Mouse (Mus musculus) heart, postnatal 10 days (tissue): Measurements from ENCODE around the gene 5031439G07Rik. TPM values are rescaled to one million over a fixed set of nuclear protein-coding genes. Genes with fewer than 3 reads are reported as not detected.
"Not testable (repeated sequence)": the region's sequence is repeated elsewhere in the genome, so short reads cannot be mapped to it uniquely, and the experiment has no call there.

Experiments used
- DNase-seq, 2 experiments: peaks; one replicate each; pipeline ENCODE4 v3.0.0; 2021
- intact Hi-C: fragments of 180-260 bp; cut with DNase I; formaldehyde crosslinking; loops from one replicate; pipeline ENCODE4 v1.15.1; 2025
- total RNA-seq, 2 experiments: library from RNA; stranded (reverse); gene quantifications; 2 replicates each; pipeline ENCODE4 v1.2.3; 2021

5031439G07Rik gene
- total RNA-seq, 2 experiments from 2014 or later, result 22.1 to 25.2 TPM

DNA sequence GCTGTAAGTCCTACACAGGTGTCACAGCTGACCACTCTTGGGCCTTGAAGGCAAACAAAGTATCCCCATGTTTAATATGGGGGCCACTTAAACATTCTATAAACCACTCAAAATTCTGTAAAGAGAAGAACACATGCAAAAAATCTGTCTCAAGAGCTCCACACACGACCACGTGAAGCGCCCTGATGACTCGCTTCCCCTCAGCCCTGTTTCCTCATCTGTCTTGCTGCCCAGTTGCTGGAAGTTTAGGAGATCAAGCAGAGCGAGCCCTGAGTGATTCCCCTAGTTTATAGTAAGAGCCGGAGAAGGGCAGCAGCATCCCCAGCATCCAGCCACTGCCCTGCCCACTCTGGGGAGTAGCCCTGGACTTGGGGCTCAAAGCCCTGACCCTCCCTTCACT lies 28.5 kb downstream of the 5031439G07Rik start:
- DNase-seq, result no peak
- intact Hi-C loops, result no loop called here

DNA sequence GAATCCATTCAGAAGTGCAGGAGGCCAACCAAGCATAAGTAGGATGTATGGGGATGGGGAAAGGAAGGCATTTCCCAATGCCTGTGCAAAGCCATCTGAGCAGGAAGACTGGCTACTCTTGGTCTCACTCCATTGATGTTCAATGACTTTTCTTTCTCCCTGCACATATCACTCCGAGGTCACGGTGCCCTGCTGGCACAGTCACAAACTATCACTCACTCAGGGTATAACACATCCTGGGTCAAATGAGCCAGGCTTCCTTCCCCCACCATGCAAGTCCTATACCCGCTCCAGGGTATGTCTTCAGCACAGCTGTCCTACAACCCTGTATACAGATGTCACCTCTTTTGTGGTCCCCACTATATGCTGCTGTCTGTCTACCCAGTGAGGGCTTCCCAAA lies 30.0 kb downstream of the 5031439G07Rik start:
- no peak for DNase-seq
- intact Hi-C loops, result no loop called here

DNA sequence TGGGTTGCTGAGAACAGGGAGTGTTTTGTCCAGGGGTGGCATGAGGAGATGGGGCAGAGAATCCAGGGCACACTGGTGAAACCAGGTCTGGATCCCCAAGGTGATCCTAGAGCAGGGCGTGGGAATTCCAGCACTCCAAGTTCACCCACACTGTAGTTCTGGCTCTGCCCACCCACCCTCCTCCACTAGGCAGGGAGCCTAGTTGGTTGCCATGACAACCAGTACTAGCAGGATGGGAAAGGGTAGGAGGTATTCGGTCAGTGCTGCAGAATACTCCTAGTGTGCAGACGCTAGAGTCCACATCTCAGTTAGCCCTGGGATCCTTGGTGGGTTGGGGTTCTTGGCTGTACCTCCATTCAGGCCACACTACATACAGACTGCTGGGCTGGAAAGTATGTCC lies 30.5 kb downstream of the 5031439G07Rik start:
- DNase-seq, result no peak
- intact Hi-C loops, result no loop called here

DNA sequence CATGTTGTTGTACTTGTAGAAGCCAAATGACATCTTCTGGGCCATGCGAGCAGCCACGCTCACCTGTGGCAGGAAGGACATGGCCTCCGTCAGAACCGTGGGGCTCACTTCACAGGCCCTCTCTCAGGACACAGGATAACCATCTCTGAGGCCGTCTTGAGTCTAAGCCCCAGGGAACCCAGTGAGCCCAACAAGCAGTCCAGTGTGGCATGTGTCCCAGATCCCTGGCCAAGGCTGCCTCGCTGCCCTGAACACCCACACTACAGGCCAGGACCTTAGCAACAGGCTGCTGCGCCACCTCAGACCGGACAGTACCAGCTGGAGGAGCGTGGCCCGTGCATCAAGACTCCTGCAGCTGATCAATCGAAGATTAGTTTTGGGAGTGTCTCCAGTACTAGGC lies 35.1 kb downstream of the 5031439G07Rik start:
- intact Hi-C loops, result no loop called here
- no peak for DNase-seq

DNA sequence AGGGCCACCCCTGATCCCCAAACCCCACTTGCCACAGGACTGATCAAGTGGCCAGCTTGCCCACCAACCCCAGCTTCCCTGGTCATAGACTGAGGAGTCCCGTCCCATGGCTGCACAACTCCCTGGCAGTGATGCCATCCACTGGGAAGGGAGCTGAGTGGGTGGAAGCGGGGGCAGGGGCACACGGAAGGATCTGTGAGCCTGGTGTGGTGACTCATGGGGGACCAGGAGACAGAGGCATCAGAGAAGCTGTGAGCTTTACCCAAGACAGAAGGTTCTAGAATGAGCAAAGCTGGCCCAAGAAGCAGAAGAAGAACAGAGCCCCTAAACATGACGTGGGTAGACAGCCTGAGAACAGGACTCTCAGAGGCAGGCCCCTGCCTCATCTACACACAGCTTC lies 38.3 kb downstream of the 5031439G07Rik start:
- no peak for DNase-seq
- intact Hi-C loops, result no loop called here

DNA sequence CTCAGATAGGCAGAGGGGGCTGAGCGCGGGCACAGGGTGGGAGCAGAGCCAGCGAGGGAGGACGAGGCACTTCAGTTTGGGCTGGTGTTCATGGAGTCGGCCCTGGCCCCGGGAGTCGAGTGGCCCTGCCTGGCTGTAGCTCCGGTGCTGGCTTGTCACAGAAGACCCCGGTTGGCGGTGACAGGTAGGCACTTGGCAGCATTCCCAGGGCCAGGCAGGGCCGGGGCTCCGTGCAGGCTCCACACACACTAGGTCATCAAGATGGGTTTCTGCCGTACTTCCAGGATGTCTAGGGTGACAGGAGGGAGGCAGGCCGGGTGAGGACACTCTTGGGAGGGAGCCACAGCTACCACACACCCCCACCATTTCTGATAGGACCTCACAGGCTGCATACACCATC lies 39.4 kb downstream of the 5031439G07Rik start:
- intact Hi-C loops, result no loop called here
- DNase-seq, result no peak

DNA sequence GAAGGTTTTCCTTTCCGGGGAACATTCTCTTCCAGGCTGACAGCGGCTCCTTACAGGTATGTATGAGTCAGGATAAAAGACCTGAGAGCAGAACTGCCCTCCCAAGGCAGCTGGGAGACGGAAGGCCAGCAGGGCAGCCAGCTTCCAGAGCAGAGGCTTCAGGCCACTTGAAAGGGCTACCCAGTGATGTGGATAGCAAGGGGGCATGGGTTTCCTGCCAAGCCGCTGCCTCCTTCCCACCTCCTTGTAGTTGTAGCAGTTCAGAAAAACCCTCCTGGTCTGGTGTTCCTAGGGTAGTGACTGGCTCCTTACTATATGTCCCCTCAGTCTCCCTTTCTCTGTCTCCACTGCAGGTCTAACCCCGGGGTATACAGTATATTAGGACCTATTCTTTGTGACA lies 44.0 kb downstream of the 5031439G07Rik start:
- no peak for DNase-seq
- intact Hi-C loops, result no loop called here

DNA sequence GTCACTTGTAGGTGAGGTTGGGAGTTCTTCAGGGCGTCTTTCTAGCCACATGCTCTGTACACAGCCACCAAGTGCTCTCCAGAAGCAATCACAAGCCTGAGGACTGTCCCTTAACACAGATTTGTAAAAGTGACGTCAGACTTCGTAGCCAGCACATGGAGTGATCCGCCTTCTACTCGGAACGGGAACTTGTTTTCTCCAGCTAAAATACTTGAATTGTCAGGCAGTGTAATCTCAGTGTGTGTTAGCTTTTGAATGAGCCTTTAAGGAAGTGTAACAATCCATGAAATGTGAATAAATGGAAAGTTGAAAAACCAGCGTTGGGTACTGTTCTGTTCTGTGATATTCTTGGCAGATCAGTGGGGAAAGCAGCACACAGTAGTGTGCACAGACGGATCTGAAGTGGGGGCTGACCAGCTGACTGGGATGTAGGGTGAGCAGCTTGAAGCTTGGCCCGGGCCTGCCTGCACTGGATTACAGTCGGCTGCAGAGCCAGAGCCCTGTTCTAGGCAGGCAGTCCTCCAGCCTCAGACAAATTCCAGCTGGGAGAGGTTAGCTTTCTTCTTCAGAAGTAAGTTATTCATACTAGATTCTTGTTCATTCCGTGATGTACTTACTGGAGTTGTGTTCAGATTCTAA lies 45.6 kb downstream of the 5031439G07Rik start:
- intact Hi-C loops, result no loop called here
- DNase-seq, result peak; percentile 64 to 65

DNA sequence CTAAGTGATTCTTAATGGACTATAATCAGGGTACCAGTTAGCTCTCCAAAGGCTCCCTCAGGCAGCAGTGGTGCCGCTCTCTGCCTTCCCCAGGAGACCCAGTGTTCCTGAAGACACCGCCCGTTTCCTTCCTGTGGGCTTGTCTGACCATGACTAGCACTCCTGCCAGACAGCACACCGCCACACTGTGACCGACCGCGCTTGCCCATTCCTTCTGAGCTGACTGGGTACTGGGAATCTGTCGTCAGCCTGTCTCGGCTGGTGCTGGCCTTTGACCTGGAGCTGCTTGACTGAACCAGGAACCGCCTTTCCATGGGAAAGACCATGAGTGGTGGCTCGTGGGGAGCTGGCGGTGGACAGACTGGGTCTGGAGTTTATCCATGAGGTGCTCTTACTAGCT lies 48.2 kb downstream of the 5031439G07Rik start:
- intact Hi-C loops, result no loop called here
- peak in 1 of 2 experiments; percentile 11 for DNase-seq

DNA sequence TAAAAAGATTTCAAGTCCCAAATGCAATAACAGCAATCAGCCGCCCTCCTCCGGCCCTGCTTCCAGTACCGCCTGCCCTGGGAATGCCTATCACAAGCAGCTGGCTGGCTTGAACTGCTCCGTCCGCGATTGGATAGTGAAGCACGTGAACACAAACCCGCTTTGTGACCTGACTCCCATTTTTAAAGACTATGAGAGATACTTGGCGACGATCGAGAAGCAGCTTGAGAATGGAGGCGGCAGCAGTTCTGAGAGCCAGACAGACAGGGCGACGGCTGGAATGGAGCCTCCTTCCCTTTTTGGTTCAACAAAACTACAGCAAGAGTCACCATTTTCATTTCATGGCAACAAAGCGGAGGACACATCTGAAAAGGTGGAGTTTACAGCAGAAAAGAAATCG lies 53.5 kb downstream of the 5031439G07Rik start:
- no peak for DNase-seq
- intact Hi-C loops, result no loop called here

DNA sequence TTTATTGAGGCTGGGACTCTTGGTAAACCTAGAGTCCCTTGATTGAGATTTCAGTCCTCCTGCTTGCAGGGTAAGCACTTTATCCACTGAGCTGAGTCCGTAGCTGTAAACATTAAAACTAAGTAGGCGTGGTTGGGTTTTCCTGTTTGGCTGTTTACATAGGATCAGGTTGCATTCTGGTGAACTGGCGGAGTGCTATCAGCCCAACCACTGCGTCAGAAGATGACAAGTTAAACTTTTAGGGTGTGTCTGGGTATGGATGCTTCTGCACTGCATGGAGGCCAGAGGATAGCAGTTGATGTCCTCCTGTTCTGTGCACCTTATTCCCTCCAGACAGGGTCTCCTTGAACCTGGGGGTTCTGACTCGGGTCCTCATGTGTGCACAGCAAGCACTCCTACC lies 56.0 kb downstream of the 5031439G07Rik start:
- intact Hi-C loops, result no loop called here
- no peak for DNase-seq

DNA sequence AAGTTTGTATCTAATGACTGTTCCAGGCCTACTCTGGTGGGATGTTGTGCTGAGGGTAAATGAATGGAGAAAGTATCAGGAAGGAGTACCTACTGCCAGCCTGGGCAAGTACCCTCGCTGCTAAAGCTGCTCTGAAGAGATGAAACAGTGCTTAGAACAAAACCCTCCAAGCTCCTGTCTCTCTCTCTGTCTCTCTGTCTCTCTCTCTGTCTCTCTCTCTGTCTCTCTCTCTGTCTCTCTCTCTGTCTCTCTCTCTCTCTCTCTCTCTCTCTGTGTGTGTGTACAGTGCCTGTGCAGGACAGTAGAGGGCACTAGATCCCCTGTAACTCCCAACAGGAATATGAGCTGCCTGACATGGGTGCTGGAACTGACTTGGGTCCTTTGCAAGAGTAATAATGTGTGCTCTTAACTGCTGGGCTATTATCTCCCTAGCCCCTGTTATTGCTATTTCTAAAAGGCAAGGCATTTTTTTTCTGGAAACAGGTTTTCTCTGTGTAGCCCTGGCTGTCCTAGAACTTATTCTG lies 62.8 kb downstream of the 5031439G07Rik start:
- no peak for DNase-seq
- intact Hi-C loops, result loop anchor here (5.0 kb wide), 1 partner anchor 168 kb away; no protein-coding TSS in a partner anchor

DNA sequence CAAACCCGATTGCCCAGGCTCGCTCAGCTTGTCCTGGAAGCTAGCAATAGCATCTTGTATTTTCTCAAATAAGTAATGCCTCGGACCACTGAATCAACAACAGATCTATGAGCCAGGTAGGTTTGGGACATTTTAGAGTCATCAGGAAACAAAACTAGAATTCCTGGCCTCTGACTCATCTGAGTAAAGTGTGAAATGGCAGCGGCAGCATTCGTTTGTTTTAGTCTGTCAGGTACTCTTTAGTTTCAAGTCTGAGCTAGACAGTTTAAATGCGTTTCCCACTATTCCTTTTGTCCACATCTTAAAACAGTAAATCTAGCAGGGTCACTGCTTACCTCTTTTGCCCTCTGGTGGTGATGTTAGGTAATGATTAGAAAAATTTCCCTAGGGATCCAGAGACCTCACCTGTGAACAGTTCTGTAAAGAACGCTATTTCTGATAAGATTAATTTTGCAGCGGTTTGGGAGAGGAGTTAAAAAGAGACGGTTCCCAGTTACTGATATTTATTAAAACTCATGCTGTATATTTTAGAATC lies 63.5 kb downstream of the 5031439G07Rik start:
- intact Hi-C loops, result loop anchor here (5.0 kb wide), 1 partner anchor 168 kb away; no protein-coding TSS in a partner anchor

DNA sequence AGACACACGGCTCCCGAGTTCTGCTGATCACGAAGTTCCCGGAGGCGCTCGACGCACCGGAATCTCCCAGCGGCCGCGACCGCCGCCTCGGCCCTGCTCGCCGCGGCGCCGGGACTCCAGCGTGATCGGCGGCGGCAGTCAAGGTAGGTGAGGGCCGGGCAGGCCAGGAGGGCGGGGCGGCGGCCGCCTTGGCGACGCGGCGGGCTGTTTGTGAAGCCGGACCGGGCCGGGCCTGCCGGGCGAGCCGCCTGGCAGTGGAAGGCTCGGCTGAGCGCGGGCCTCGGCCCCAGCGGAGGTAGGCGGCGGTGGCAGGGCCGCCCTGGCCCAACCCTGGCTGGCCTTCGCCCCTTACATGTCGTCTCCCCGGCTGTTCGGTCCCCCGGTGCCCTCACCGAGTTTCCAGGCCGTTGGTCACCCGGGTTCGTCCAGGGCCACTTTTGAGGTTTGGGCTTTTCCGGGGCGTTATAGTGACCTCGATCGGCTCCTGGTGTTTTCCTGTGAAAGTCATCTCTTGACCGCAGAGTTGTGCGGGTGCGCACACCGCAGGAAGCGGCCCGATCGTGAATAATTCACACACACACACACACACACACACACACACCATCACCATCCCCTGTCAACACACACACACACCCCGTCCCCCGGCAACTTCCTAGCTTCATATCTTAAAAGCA lies 64.7 kb downstream of the 5031439G07Rik start:
- no peak for DNase-seq
- intact Hi-C loops, result loop anchor here (2.0 kb wide), 2 partner anchors 65 to 67 kb away; partner anchors contain the start of genes 5031439G07Rik and Phf21b

More for the DNA sequence above, 63.5 kb downstream of the 5031439G07Rik start:
- peak; percentile 34 to 56 for DNase-seq

DNA sequence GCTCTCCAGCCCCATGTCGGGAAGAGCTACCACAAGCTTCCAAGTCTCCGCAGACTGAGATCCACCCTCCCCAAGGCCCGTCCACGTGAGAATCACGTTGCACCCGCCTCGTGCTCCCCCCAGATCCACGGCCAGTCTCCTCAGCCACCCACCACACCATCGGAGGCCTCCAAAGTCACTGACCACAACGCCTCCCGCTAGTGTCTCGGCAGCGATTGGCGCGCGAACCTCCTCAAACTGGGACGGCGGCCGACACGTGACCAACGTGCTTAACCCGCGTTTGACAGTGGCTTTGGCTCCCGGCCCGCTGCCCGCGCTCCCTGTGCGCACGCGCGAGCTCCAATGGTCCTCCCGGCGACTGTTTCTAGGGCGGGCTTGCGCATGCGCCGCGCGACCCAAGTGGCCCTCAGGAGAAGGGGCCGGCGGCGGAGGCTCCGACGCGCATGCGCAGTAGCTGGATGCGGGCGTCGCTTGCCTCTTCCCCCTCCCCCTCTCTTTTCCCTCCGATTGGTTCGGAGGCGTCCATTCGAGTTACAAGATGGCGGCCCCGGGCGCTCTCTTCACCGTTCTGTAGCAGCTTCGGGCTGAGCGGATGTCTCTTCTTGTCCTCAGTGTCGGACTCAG lies 65.4 kb downstream of the 5031439G07Rik start, which contains the start of gene Nup50:
Gene Nup50 (plus strand): TSS at position 528 of the 624 bp plus-strand sequence.
- intact Hi-C loops, result loop anchor here (2.0 kb wide), 2 partner anchors 66 kb away; partner anchors contain the start of genes 5031439G07Rik and Phf21b

DNA sequence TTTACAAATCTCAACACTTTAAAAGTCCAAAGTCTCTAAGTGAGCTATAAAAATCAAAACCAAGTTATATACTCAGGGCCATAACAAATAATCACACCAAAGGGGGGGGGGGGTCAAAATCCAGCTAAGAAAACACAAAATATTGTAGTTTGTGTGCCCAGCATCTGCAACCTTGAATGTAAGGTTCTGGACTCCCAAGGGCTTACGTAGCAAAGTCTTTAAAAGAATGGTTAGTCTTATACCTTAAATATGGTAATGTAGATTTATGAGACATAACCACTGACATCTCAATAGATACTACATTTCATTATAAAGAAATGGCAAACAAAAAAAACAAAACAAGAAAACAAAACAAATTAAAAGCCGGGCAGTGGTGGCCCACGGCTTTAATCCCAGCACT lies 68.4 kb downstream of the 5031439G07Rik start, which contains the start of gene Gm29666:
Gene Gm29666 (minus strand): TSS at position 101 of the 400 bp plus-strand sequence.
- DNase-seq, result no peak
- intact Hi-C loops, result no loop called here

More for the DNA sequence above, 65.4 kb downstream of the 5031439G07Rik start, which contains the start of gene Nup50:
- peak; percentile 100 for DNase-seq

DNA sequence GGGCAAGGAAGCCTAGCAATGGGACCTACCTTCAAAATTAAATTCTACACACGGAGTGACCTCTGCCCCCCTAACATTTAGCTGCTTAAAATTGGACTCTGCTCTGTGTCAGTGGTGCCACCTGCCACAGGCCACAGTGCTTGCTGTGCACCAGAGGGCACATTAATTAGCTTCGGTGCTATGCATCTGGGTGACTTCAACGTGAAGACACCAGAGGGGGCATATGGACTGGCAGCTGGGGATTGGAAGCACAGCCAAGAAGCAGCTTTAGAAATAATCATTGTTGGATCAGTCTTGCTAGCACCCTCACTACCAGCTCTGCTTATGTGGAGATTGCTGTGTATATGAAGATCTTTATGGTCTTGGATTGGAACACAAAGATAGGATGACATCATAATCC lies 75.2 kb downstream of the 5031439G07Rik start:
- DNase-seq, result no peak
- intact Hi-C loops, result no loop called here

DNA sequence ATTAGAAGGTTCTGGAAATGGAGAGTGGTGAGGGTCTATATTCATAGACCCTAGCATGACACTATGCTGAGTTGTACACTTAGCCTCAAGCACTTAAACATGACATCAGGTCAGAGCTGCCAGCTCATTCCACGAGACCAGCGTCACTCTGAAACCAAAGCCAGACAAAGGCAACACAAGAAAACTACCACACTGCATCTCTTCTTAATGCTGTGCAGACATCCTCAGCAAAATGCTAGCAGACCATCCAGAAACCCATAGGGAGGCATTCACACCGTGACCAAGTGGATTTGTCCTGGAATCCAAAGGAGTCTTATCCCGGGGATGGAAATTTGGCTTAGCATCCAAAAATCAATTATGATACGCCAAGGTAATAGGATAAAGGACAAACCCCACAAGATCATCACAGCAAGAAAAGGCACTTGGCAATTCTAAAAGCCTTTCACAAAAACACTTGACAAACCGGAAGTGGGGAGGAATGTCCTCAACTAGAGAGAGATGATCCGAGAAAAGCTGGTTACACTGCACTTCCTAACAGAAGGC lies 84.4 kb downstream of the 5031439G07Rik start:
- intact Hi-C loops, result no loop called here
- no peak for DNase-seq

DNA sequence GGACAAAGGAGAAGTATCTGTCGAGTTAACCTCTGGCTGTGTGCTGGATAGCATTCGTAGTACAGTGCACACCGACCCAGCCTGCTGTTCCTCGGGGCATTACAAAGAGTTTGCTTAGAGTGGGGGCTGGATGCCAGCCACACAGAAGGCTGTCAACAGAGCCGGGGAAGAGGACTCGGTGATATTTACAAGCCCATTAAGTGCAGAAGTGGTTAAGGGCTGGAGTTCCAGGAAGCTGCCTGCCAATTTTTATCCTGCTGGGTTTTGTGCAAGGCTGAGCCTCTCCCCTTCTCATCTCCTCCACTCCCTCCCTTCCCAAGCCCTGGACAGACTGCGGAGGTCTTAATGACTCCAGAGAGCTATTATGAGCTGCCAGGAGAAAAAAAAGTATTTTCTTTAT lies 90.3 kb downstream of the 5031439G07Rik start:
- intact Hi-C loops, result no loop called here

DNA sequence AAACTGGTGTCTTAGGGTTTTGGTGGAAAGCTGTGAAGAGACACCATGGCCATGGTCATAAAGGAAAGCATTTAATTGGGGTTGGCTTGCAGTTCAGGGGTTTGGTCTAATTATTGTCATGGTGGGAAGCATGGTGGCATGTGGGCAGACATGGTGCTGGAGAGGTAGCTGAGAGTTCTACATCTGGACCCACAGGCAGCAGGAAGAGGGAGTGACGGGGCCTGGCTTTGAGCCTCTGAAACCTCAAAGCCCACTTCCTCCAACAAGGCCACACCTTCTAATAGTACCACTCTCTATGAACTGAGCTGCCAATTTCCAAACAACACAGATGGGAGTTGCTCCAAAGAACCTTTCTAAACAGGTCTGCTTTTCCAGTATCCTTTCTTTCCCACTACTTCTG lies 91.7 kb downstream of the 5031439G07Rik start:
- intact Hi-C loops, result no loop called here
- no peak for DNase-seq

More for the DNA sequence above, 90.3 kb downstream of the 5031439G07Rik start:
- DNase-seq, result peak; percentile 14 to 19

DNA sequence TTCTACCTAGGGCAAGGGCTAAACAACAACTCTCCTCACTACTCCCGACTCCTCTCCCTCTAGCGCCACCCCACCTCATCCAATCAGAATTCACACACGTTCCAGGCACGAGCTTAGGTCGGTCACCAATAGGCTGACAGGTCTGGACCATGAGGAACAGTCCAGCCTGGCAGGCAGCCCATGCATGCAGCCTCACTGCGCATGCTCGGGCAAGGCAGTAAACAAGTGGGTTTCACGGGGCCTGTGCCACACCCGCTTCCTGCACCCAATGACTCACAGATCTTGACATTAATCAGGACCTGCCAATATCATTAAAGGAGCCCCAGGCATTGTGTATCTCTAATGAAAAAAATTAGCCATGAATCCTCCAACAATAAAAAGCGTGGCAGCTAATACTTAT lies 92.1 kb downstream of the 5031439G07Rik start:
- intact Hi-C loops, DNase-seq: not testable (repeated sequence)
